Mouse (Mus musculus) bone marrow macrophage, adult 2 months (primary cell): ENCODE measurements around the gene Selenbp1. TPM values are rescaled to one million over a fixed set of nuclear protein-coding genes. Genes with fewer than 3 reads are reported as not detected.
A peak's percentile ranks its signal among the peaks of the same experiment; 100 is the strongest.
"Not testable (repeated sequence)": the region's sequence is repeated elsewhere in the genome, so short reads cannot be mapped to it uniquely, and the experiment has no call there.

Experiments used
- H3K27ac ChIP-seq: 2 replicates; pipeline ENCODE4 v1.5.1; 2012; ENCODE audit warnings: low read depth, low read length; ENCODE audit not compliant: insufficient read depth
- H3K4me1 ChIP-seq: 2 replicates; pipeline ENCODE4 v1.6.1; 2012; ENCODE audit warnings: low read length; ENCODE audit not compliant: control insufficient read depth, insufficient read depth
- H3K4me3 ChIP-seq: 2 replicates; pipeline ENCODE4 v1.5.1; 2012; ENCODE audit warnings: mild to moderate bottlenecking, low read length, moderate library complexity; ENCODE audit not compliant: insufficient read depth
- CTCF ChIP-seq: IDR thresholded peaks from 2 replicates; pipeline ENCODE4 v1.5.1; 2012; ENCODE audit warnings: low read depth, mild to moderate bottlenecking, low read length, moderate library complexity
- POLR2A ChIP-seq: IDR thresholded peaks from 2 replicates; pipeline ENCODE4 v1.6.1; 2012; ENCODE audit warnings: mild to moderate bottlenecking, low read depth, low read length, borderline replicate concordance
- polyA plus RNA-seq: library from polyadenylated mRNA; stranded (reverse); fragments of >200 nt; gene quantifications from 2 replicates; pipeline ENCODE4 v1.2.4, GENCODE M21; 2012; ENCODE audit not compliant: missing spikeins, insufficient read depth, insufficient read length

Selenbp1 gene
- 32.8 and 35.0 TPM in 2 replicates for polyA plus RNA-seq

GRCm38 (mm10) chr3:94932809-94933564 lies at the start of gene Selenbp1:
Selenbp1 (plus strand) TSS chr3:94933056.
- Histone ChIP-seq H3K4me1 (peaks cover 23% of the 10 kb centered on the region), H3K27ac (peak within 1 kb of the TSS; percentile 76), H3K4me3 (peak within 1 kb of the TSS; percentile 73)
- 0 out of 2 replicates have a peak, but pooled peaks have one; percentile 14 for TF ChIP-seq POLR2A
- TF ChIP-seq CTCF, result no peak

- no peak for TF ChIP-seq CTCF
- TF ChIP-seq POLR2A, result no peak
- Histone ChIP-seq H3K4me1 (peaks cover 22% of the 10 kb centered on the region), H3K27ac (peak within 1 kb of the TSS; percentile 74), H3K4me3 (peak within 1 kb of the TSS; percentile 81)
Measured at GRCm38 (mm10) chr3:94886316-94887224, 46.3 kb upstream of the Selenbp1 start, which contains the start of gene Psmb4. Psmb4 (minus strand) TSS chr3:94886961.

GRCm38 (mm10) chr3:94888595-94888994 lies 44.3 kb upstream of the Selenbp1 start:
- H3K4me1 ChIP-seq, result peaks cover 22% of the 10 kb centered on the region
- TF ChIP-seq POLR2A (no peak), CTCF (no peak)
- no peak overlapping the region for H3K27ac ChIP-seq
- H3K4me3 ChIP-seq, result no peak overlapping the region

- Histone ChIP-seq H3K4me3 (no peak overlapping the region), H3K27ac (no peak overlapping the region)
Measured at GRCm38 (mm10) chr3:94894076-94894475, 38.8 kb upstream of the Selenbp1 start.

GRCm38 (mm10) chr3:94902747-94903146 lies 30.1 kb upstream of the Selenbp1 start:
- TF ChIP-seq CTCF, result no peak
- TF ChIP-seq POLR2A, result no peak
- Histone ChIP-seq H3K27ac (no peak overlapping the region), H3K4me3 (no peak overlapping the region), H3K4me1 (no peaks in the 10 kb centered on the region)

More at GRCm38 (mm10) chr3:94894076-94894475, 38.8 kb upstream of the Selenbp1 start:
- peaks cover 7% of the 10 kb centered on the region for H3K4me1 ChIP-seq
- TF ChIP-seq POLR2A, result no peak
- TF ChIP-seq CTCF, result no peak

GRCm38 (mm10) chr3:94904759-94905158 lies 28.1 kb upstream of the Selenbp1 start:
- not testable (repeated sequence) for H3K4me1 ChIP-seq, H3K27ac ChIP-seq, H3K4me3 ChIP-seq

- Histone ChIP-seq H3K27ac (no peak overlapping the region), H3K4me1 (no peaks in the 10 kb centered on the region), H3K4me3 (no peak overlapping the region)
- TF ChIP-seq POLR2A (no peak), CTCF (no peak)
Measured at GRCm38 (mm10) chr3:94906482-94906881, 26.4 kb upstream of the Selenbp1 start.

- no peak overlapping the region for H3K27ac ChIP-seq
- TF ChIP-seq CTCF, result no peak
- no peak for TF ChIP-seq POLR2A
- H3K4me3 ChIP-seq, result no peak overlapping the region
- H3K4me1 ChIP-seq, result peaks cover 4% of the 10 kb centered on the region; the same call in 1 of the 2 replicates
Measured at GRCm38 (mm10) chr3:94911050-94911693, 21.7 kb upstream of the Selenbp1 start.

- H3K4me3 ChIP-seq, result no peak overlapping the region
- H3K4me1 ChIP-seq, result peaks cover 4% of the 10 kb centered on the region; the same call in 1 of the 2 replicates
- TF ChIP-seq POLR2A, result no peak
- no peak for TF ChIP-seq CTCF
- H3K27ac ChIP-seq, result no peak overlapping the region
Measured at GRCm38 (mm10) chr3:94913801-94914200, 19.1 kb upstream of the Selenbp1 start.
